ENCODE assay signal across 36 mouse cellular contexts in the genomic region with DNA sequence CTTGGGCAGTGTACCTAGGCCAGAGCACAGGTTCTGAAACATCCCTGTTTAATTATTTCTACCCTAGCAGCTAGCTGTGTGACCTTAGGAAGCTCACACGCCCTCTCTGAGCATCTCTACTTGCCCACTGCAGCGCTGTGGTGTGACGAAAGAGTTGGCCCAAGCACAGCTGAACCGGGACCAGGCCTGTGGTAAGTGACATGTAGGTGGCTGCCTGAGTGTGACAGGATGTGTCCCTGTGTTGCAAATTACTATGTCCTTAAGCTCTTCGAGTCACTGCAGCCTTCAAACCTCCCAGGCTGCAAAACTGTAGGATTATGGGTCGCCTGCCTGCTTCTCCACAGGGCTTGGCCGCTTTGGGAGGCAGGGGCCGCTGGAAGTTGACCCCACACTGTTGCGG. TPM values are rescaled to one million over a fixed set of nuclear protein-coding genes. Genes with fewer than 3 reads are reported as not detected.
DNase-seq lines count a peak whose midpoint lies in the region; ATAC-seq and TF ChIP-seq lines count a peak whose summit lies in the region.
"Had no signal": no experiment of that assay in that cellular context is flagged by ENCODE, and none has a peak within 500 bp of the region (broad histone marks: within the 10 kb centered on the region; RNA-seq: fewer than 3 reads in every experiment).

No protein-coding gene starts in this region.

- H3K36me3 ChIP-seq in midbrain, embryonic 16.5 days (ENCODE audit: control insufficient read depth, insufficient read depth, low read length), result no peaks in the 10 kb centered on the region
- no peaks in the 10 kb centered on the region for H3K36me3 ChIP-seq in midbrain, embryonic 14.5 days (ENCODE audit: control insufficient read depth, insufficient read depth, low read length)
- H3K36me3 ChIP-seq in E14TG2a.4 (ENCODE audit: insufficient read depth, low read length), result no peaks in the 10 kb centered on the region
- H3K36me3 ChIP-seq: embryonic facial prominence, embryonic 10.5 days; embryonic facial prominence, embryonic 13.5 days; forebrain, embryonic 12.5 days; forebrain, embryonic 15.5 days; hindbrain, embryonic 12.5 days; hindbrain, embryonic 15.5 days had no signal

- H3K9ac ChIP-seq in midbrain, embryonic 16.5 days (ENCODE audit: low read depth, low read length), result 0 out of 2 replicates have a peak overlapping the region, but pooled peaks have one; percentile 3
- no peak overlapping the region for H3K9ac ChIP-seq in midbrain, embryonic 14.5 days (replicated peaks; ENCODE audit: low read length)
- H3K9ac ChIP-seq: embryonic facial prominence, embryonic 13.5 days; forebrain, embryonic 12.5 days; forebrain, embryonic 15.5 days; hindbrain, embryonic 12.5 days; hindbrain, embryonic 15.5 days had no signal

- H3K27ac ChIP-seq in midbrain, embryonic 16.5 days (ENCODE audit: low read length), result no peak overlapping the region
- no peak overlapping the region for H3K27ac ChIP-seq in midbrain, embryonic 14.5 days (replicated peaks; ENCODE audit: low read depth, low read length)
- H3K27ac ChIP-seq: embryonic facial prominence, embryonic 10.5 days; embryonic facial prominence, embryonic 13.5 days; forebrain, embryonic 12.5 days; forebrain, embryonic 15.5 days; heart, adult 2 months; hindbrain, embryonic 12.5 days; hindbrain, embryonic 15.5 days had no signal

- H3K4me1 ChIP-seq in midbrain, embryonic 16.5 days (ENCODE audit: control insufficient read depth, insufficient read depth, low read length), result no peaks in the 10 kb centered on the region
- H3K4me1 ChIP-seq in midbrain, embryonic 14.5 days (ENCODE audit: control insufficient read depth, insufficient read depth, low read length), result no peaks in the 10 kb centered on the region
- H3K4me1 ChIP-seq in E14TG2a.4 (replicated peaks; ENCODE audit: low read depth, low read length), result peaks cover 8% of the 10 kb centered on the region; the same call in 1 of the 2 replicates
- H3K4me1 ChIP-seq: embryonic facial prominence, embryonic 13.5 days; forebrain, embryonic 12.5 days; forebrain, embryonic 15.5 days; hindbrain, embryonic 12.5 days; hindbrain, embryonic 15.5 days had no signal

- no peak overlapping the region for H3K4me3 ChIP-seq in midbrain, embryonic 16.5 days (ENCODE audit: low read depth, low read length)
- no peak overlapping the region for H3K4me3 ChIP-seq in midbrain, embryonic 14.5 days (replicated peaks; ENCODE audit: low read depth, low read length)
- peak overlapping the region; percentile 26; the same call in 1 of the 2 replicates for H3K4me3 ChIP-seq in E14TG2a.4 (replicated peaks; ENCODE audit: low read length)
- H3K4me3 ChIP-seq: embryonic facial prominence, embryonic 10.5 days; embryonic facial prominence, embryonic 13.5 days; erythroblast, embryonic 14.5 days; forebrain, embryonic 12.5 days; forebrain, embryonic 15.5 days; heart, adult 2 months; hindbrain, embryonic 12.5 days; hindbrain, embryonic 15.5 days had no signal

- no peak for TF ChIP-seq CTCF in E14TG2a.4 (conservative IDR thresholded peaks at IDR 0.05; ENCODE audit: low read length)

- 72% methylated on average over 9 of the region's 9 CpGs for WGBS in midbrain, embryonic 16.5 days
- WGBS in midbrain, embryonic 14.5 days, result 83% methylated on average over 9 of the region's 9 CpGs

- H3K27me3 ChIP-seq in midbrain, embryonic 16.5 days (ENCODE audit: control insufficient read depth, insufficient read depth, low read depth, low read length), result no peaks in the 10 kb centered on the region
- no peaks in the 10 kb centered on the region for H3K27me3 ChIP-seq in midbrain, embryonic 14.5 days (ENCODE audit: control insufficient read depth, insufficient read depth, low read length)
- H3K27me3 ChIP-seq in E14TG2a.4 (ENCODE audit: insufficient read depth, low read length), result 0 out of 2 replicates have a peak, but pooled peaks cover 4% of the 10 kb centered on the region
- H3K27me3 ChIP-seq: embryonic facial prominence, embryonic 13.5 days; forebrain, embryonic 12.5 days; forebrain, embryonic 15.5 days; hindbrain, embryonic 12.5 days; hindbrain, embryonic 15.5 days had no signal

- ATAC-seq in midbrain, embryonic 16.5 days, result no peak
- no peak for ATAC-seq in midbrain, embryonic 14.5 days (ENCODE audit: low FRiP score, low TSS enrichment)
- ATAC-seq: activated CD4-positive, CD25-positive, alpha-beta regulatory T cell, adult 4 months; CD4-positive, CD25-positive, alpha-beta regulatory T cell, adult 4 months; forebrain, embryonic 15.5 days had no signal

- H3K4me2 ChIP-seq in midbrain, embryonic 16.5 days (ENCODE audit: low read length), result no peak overlapping the region
- no peak overlapping the region for H3K4me2 ChIP-seq in midbrain, embryonic 14.5 days (ENCODE audit: low read length)
- H3K4me2 ChIP-seq: embryonic facial prominence, embryonic 13.5 days; forebrain, embryonic 12.5 days; forebrain, embryonic 15.5 days; heart, embryonic 11.5 days; hindbrain, embryonic 12.5 days; hindbrain, embryonic 15.5 days had no signal

- peak; percentile 21 for DNase-seq in adrenal gland, postnatal 14 days
- DNase-seq in adrenal gland, postnatal 4 days (ENCODE audit: low spot score in 2 of 2), result no peak
- no peak for DNase-seq in midbrain, embryonic 14.5 days
- DNase-seq in kidney, postnatal 36 days, result no peak
- DNase-seq: adrenal gland, adult 8-10 months; cerebellum, adult 11-12 months; cerebellum, adult 8-10 months; cerebellum, postnatal 10 days; cerebellum, postnatal 36 days; embryo, embryonic 11 days; gastrocnemius, postnatal 25 days; heart, adult 2 months had no signal

- no peaks in the 10 kb centered on the region for H3K9me3 ChIP-seq in midbrain, embryonic 16.5 days (replicated peaks; ENCODE audit: control insufficient read depth, low read length, poor library complexity, severe bottlenecking)
- no peaks in the 10 kb centered on the region for H3K9me3 ChIP-seq in midbrain, embryonic 14.5 days (ENCODE audit: control insufficient read depth, low read length)
- no peaks in the 10 kb centered on the region for H3K9me3 ChIP-seq in E14TG2a.4 (ENCODE audit: low read length)
- H3K9me3 ChIP-seq: embryonic facial prominence, embryonic 10.5 days; embryonic facial prominence, embryonic 13.5 days; forebrain, embryonic 12.5 days; forebrain, embryonic 15.5 days; hindbrain, embryonic 12.5 days; hindbrain, embryonic 15.5 days had no signal

RNA-seq across cellular contexts. Expression of gene Prss30, which starts 9.1 kb away (rescaled TPM):
- total RNA-seq in adrenal gland, postnatal 14 days (2021), result 0.34 and 0.37 TPM in 2 replicates
- total RNA-seq in adrenal gland, postnatal 4 days (2021), result not detected
- 0.24 TPM in 1 of 2 replicates, not detected in the other for polyA plus RNA-seq in midbrain, embryonic 16.5 days (2015; fragmentation: Nextera tagmentation; extraction: Ambion mirVana)
- polyA plus RNA-seq in midbrain, embryonic 14.5 days (2014; fragmentation: Nextera tagmentation; extraction: Ambion mirVana), result not detected in 2 replicates
- total RNA-seq: ES-E14; gastrocnemius, adult 8-10 months; gastrocnemius, postnatal 25 days; heart, adult 2 months; heart, postnatal 25 days; hematopoietic stem cell, adult 5-6 weeks had no signal
- polyA plus RNA-seq: CD4-positive, CD25-positive, alpha-beta regulatory T cell, adult 4 months; embryonic facial prominence, embryonic 10.5 days; embryonic facial prominence, embryonic 13.5 days; erythroblast, embryonic 14.5 days; forebrain, embryonic 12.5 days; forebrain, embryonic 15.5 days; heart, embryonic 11.5 days; heart, postnatal 0 days; hindbrain, embryonic 12.5 days; hindbrain, embryonic 15.5 days had no signal

RNA-seq across cellular contexts. Expression of gene Sbpl, which starts 16.2 kb away (rescaled TPM):
- total RNA-seq in adrenal gland, postnatal 14 days (2021), result not detected in 2 replicates
- total RNA-seq in adrenal gland, postnatal 4 days (2021), result not detected
- not detected in 2 replicates for polyA plus RNA-seq in midbrain, embryonic 16.5 days (2015; fragmentation: Nextera tagmentation; extraction: Ambion mirVana)
- not detected in 2 replicates for polyA plus RNA-seq in midbrain, embryonic 14.5 days (2014; fragmentation: Nextera tagmentation; extraction: Ambion mirVana)
- total RNA-seq: adrenal gland, adult 8-10 months; adrenal gland, postnatal 36 days; ES-E14; gastrocnemius, adult 8-10 months; gastrocnemius, postnatal 25 days; heart, adult 2 months; heart, postnatal 25 days; hematopoietic stem cell, adult 5-6 weeks had no signal
- polyA plus RNA-seq: activated CD4-positive, CD25-positive, alpha-beta regulatory T cell, adult 4 months; brain, embryonic 14.5 days; C2C12; CD4-positive, CD25-positive, alpha-beta regulatory T cell, adult 4 months; cortical plate, adult 2 months; embryonic facial prominence, embryonic 10.5 days; embryonic facial prominence, embryonic 13.5 days; erythroblast, embryonic 14.5 days; forebrain, embryonic 12.5 days; forebrain, embryonic 15.5 days; gonadal fat pad, adult 2 months; heart, adult 2 months; heart, embryonic 11.5 days; heart, embryonic 14.5 days; heart, postnatal 0 days; hindbrain, embryonic 12.5 days; hindbrain, embryonic 15.5 days; intestine, embryonic 14.5 days had no signal

RNA-seq across cellular contexts. Expression of gene Prss22, which starts 26.6 kb away (rescaled TPM):
- not detected in 2 replicates for total RNA-seq in adrenal gland, postnatal 14 days (2021)
- not detected for total RNA-seq in adrenal gland, postnatal 4 days (2021)
- not detected in 2 replicates for polyA plus RNA-seq in midbrain, embryonic 16.5 days (2015; fragmentation: Nextera tagmentation; extraction: Ambion mirVana)
- polyA plus RNA-seq in midbrain, embryonic 14.5 days (2014; fragmentation: Nextera tagmentation; extraction: Ambion mirVana), result not detected in 2 replicates
- total RNA-seq: adrenal gland, adult 8-10 months; adrenal gland, postnatal 36 days; gastrocnemius, adult 8-10 months; gastrocnemius, postnatal 25 days; heart, adult 2 months; heart, postnatal 25 days; hematopoietic stem cell, adult 5-6 weeks had no signal
- polyA plus RNA-seq: activated CD4-positive, CD25-positive, alpha-beta regulatory T cell, adult 4 months; brain, embryonic 14.5 days; CD4-positive, CD25-positive, alpha-beta regulatory T cell, adult 4 months; forebrain, embryonic 15.5 days; heart, adult 2 months; heart, embryonic 11.5 days; heart, embryonic 14.5 days; heart, postnatal 0 days; hindbrain, embryonic 15.5 days; intestine, embryonic 14.5 days had no signal

RNA-seq across cellular contexts. Expression of gene Sbp, which starts 29.8 kb away (rescaled TPM):
- total RNA-seq in adrenal gland, postnatal 14 days (2021), result not detected in 2 replicates
- total RNA-seq in adrenal gland, postnatal 4 days (2021), result not detected
- not detected in 2 replicates for polyA plus RNA-seq in midbrain, embryonic 16.5 days (2015; fragmentation: Nextera tagmentation; extraction: Ambion mirVana)
- not detected in 2 replicates for polyA plus RNA-seq in midbrain, embryonic 14.5 days (2014; fragmentation: Nextera tagmentation; extraction: Ambion mirVana)
- total RNA-seq: adrenal gland, adult 8-10 months; adrenal gland, postnatal 36 days; ES-E14; gastrocnemius, adult 8-10 months; gastrocnemius, postnatal 25 days; heart, adult 2 months; heart, postnatal 25 days; hematopoietic stem cell, adult 5-6 weeks had no signal
- polyA plus RNA-seq: activated CD4-positive, CD25-positive, alpha-beta regulatory T cell, adult 4 months; brain, embryonic 14.5 days; C2C12; CD4-positive, CD25-positive, alpha-beta regulatory T cell, adult 4 months; cortical plate, adult 2 months; embryonic facial prominence, embryonic 10.5 days; embryonic facial prominence, embryonic 13.5 days; erythroblast, embryonic 14.5 days; forebrain, embryonic 12.5 days; forebrain, embryonic 15.5 days; gonadal fat pad, adult 2 months; heart, adult 2 months; heart, embryonic 11.5 days; heart, embryonic 14.5 days; heart, postnatal 0 days; hindbrain, embryonic 12.5 days; hindbrain, embryonic 15.5 days; intestine, embryonic 14.5 days had no signal

RNA-seq across cellular contexts. Expression of gene Dcpp3, which starts 54.1 kb away (rescaled TPM):
- total RNA-seq in adrenal gland, postnatal 14 days (2021), result not detected in 2 replicates
- not detected for total RNA-seq in adrenal gland, postnatal 4 days (2021)
- not detected in 2 replicates for polyA plus RNA-seq in midbrain, embryonic 16.5 days (2015; fragmentation: Nextera tagmentation; extraction: Ambion mirVana)
- not detected in 2 replicates for polyA plus RNA-seq in midbrain, embryonic 14.5 days (2014; fragmentation: Nextera tagmentation; extraction: Ambion mirVana)
- total RNA-seq: adrenal gland, adult 8-10 months; adrenal gland, postnatal 36 days; ES-E14; gastrocnemius, adult 8-10 months; gastrocnemius, postnatal 25 days; heart, adult 2 months; heart, postnatal 25 days; hematopoietic stem cell, adult 5-6 weeks had no signal
- polyA plus RNA-seq: activated CD4-positive, CD25-positive, alpha-beta regulatory T cell, adult 4 months; brain, embryonic 14.5 days; C2C12; CD4-positive, CD25-positive, alpha-beta regulatory T cell, adult 4 months; cortical plate, adult 2 months; embryonic facial prominence, embryonic 10.5 days; embryonic facial prominence, embryonic 13.5 days; erythroblast, embryonic 14.5 days; forebrain, embryonic 12.5 days; forebrain, embryonic 15.5 days; gonadal fat pad, adult 2 months; heart, adult 2 months; heart, embryonic 11.5 days; heart, postnatal 0 days; hindbrain, embryonic 12.5 days; hindbrain, embryonic 15.5 days; intestine, embryonic 14.5 days had no signal
